Mouse (Mus musculus) embryonic facial prominence, embryonic 15.5 days (tissue): ENCODE results near the gene Eif4e2. TPM values are rescaled to one million over a fixed set of nuclear protein-coding genes. Genes with fewer than 3 reads are reported as not detected.
A peak's percentile ranks its signal among the peaks of the same experiment; 100 is the strongest.

ENCODE experiments used
- ATAC-seq: fragments of 200-750 bp; cut with Nextera tagmentation; 2 replicates; pipeline ENCODE4 v1.8.0; 2017; ENCODE audit warnings: low read depth, moderate TSS enrichment; ENCODE audit not compliant: insufficient number of reproducible peaks, low FRiP score, low TSS enrichment
- H3K27ac ChIP-seq: fragments of 300-500 bp; sonication (generic); replicated peaks from 2 replicates; pipeline ENCODE4 v1.5.1; 2015; ENCODE audit warnings: mild to moderate bottlenecking, inconsistent platforms
- H3K27me3 ChIP-seq: fragments of 300-500 bp; sonication (generic); 2 replicates; pipeline ENCODE4 v1.6.1; 2015; ENCODE audit warnings: inconsistent platforms
- H3K36me3 ChIP-seq: fragments of 300-500 bp; sonication (generic); 2 replicates; pipeline ENCODE4 v1.6.1; 2015; ENCODE audit warnings: mild to moderate bottlenecking, inconsistent platforms
- H3K4me1 ChIP-seq: fragments of 300-500 bp; sonication (generic); 2 replicates; pipeline ENCODE4 v1.6.1; 2015; ENCODE audit warnings: inconsistent platforms
- H3K4me2 ChIP-seq: fragments of 300-500 bp; sonication (generic); replicated peaks from 2 replicates; pipeline ENCODE4 v1.6.1; 2015; ENCODE audit warnings: mild to moderate bottlenecking, inconsistent platforms
- H3K4me3 ChIP-seq: fragments of 300-500 bp; sonication (generic); replicated peaks from 2 replicates; pipeline ENCODE4 v1.5.1; 2015; ENCODE audit warnings: mild to moderate bottlenecking, inconsistent platforms
- H3K9ac ChIP-seq: fragments of 300-500 bp; sonication (generic); 2 replicates; pipeline ENCODE4 v1.6.1; 2015; ENCODE audit warnings: inconsistent platforms
- H3K9me3 ChIP-seq: fragments of 300-500 bp; sonication (generic); replicated peaks from 2 replicates; pipeline ENCODE4 v1.6.1; 2016; ENCODE audit warnings: inconsistent platforms
- WGBS: fragments of 180-500 bp; shearing (Covaris S2); methylation state at CpG from one replicate; pipeline ENCODE4 v1.1.7; 2015; 5-methylcytosine and 5-hydroxymethylcytosine counted together
- polyA plus RNA-seq: library from polyadenylated mRNA; unstranded; fragments of >200 nt; fragmentation: Nextera tagmentation; extraction: Ambion mirVana; gene quantifications from 2 replicates; pipeline ENCODE4 v1.2.1, GENCODE M21; 2015

Eif4e2 gene
- polyA plus RNA-seq, 1 experiment from 2014 or later = 167 TPM

DNA sequence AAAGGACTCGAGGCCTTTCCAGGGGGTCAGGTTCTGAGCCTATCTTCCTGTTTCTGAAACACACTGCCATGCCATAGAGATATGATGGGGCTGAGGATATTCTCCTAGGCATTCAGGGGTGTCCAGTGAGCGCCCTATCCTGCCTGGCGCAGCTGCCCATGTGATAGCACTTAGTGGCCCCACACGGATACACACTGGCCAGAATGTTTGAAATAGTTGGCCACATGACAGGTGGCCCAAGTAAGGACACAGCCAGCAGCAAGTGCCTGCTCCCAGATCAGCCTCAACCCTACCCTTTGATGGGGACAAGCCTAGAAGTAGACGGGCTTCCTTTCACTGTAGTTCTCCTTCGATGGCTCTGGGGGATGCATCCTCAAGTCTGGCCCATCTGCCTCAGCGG is 9.2 kb upstream of the Eif4e2 start, which contains the start of gene Chrng:
Gene Chrng, plus strand, starts transcription at position 193 of the 400 bp plus-strand sequence.
- ATAC-seq = no peak
- peaks cover 30% of the 10 kb centered on the region for H3K27me3 ChIP-seq
- 87% methylated on average over 7 of the region's 7 CpGs for WGBS
- H3K4me1 ChIP-seq = no peaks in the 10 kb centered on the region
- no peak within 1 kb of the TSS for H3K9ac ChIP-seq
- H3K9me3 ChIP-seq = no peaks in the 10 kb centered on the region
- H3K36me3 ChIP-seq = no peaks in the 10 kb centered on the region
- H3K4me3 ChIP-seq = no peak within 1 kb of the TSS
- H3K27ac ChIP-seq = peak within 1 kb of the TSS; percentile 65
- H3K4me2 ChIP-seq = no peak within 1 kb of the TSS

DNA sequence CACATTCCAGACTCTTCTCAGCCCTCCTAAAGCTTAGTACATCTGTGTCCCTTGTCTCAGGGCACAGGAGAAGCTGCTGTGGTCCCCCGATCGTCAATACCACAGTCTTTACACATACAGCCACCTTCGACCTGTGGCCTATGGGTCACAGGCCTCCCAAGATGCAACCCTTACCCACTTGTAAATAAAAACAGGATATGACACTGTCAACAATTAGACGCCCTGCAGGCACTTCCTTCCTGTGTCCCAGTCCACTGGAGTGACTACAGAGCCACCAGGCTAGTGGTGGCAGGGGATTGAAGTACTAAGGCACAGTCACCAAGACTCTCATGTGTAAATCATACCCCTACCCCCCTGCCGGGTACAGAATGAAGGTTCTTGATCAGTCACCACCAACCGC is 8.7 kb upstream of the Eif4e2 start:
- H3K4me3 ChIP-seq = no peak overlapping the region
- H3K9ac ChIP-seq = no peak overlapping the region
- no peaks in the 10 kb centered on the region for H3K4me1 ChIP-seq
- no peaks in the 10 kb centered on the region for H3K36me3 ChIP-seq
- H3K27ac ChIP-seq = peak overlapping the region; percentile 65
- no peaks in the 10 kb centered on the region for H3K9me3 ChIP-seq
- no peak for ATAC-seq
- no peak overlapping the region for H3K4me2 ChIP-seq
- H3K27me3 ChIP-seq = peaks cover 30% of the 10 kb centered on the region
- WGBS = 39% methylated on average over 6 of the region's 6 CpGs

DNA sequence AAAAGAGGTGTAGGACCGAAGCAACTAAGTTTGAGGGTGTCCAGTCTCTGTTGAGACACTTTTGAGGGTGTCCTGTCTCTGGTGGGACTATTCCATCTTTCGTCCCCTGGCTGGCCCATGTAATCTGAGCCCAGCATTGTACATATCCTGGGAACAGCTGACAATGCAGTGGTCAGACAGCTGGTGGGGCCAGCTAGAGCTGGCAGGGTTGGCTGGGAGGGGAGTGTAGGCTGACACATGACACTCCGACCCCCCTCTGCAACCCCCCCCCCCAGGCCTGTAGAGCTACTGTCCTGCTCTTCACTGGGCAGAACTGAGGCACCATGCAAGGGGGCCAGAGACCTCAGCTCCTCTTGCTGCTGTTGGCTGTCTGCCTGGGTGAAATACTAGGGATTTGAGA is 8.2 kb upstream of the Eif4e2 start:
- 34% methylated on average over 3 of the region's 3 CpGs for WGBS
- Histone ChIP-seq H3K4me2 (no peak overlapping the region), H3K9ac (no peak overlapping the region), H3K4me1 (no peaks in the 10 kb centered on the region), H3K9me3 (no peaks in the 10 kb centered on the region), H3K27ac (peak overlapping the region; percentile 65; the same call in 1 of the 2 replicates), H3K4me3 (no peak overlapping the region), H3K36me3 (no peaks in the 10 kb centered on the region), H3K27me3 (peaks cover 30% of the 10 kb centered on the region)
- peak; percentile 74 for ATAC-seq

DNA sequence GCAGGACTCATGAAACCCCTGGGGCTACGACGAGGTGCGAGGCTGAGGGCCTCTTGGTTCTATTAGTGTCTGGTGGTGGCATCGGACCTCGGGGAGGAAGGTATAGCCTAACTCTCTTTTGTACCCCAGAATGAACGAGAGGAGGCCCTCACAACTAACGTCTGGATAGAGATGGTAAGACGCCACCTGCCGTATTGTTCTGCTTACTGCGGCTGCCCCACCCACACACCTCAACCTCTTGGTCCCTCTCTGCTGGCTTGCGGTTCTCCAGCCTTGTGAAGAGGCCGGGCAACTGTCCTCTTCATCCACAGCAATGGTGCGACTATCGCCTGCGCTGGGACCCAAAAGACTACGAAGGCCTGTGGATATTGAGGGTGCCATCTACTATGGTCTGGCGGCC is 7.4 kb upstream of the Eif4e2 start:
- no peaks in the 10 kb centered on the region for H3K9me3 ChIP-seq
- no peaks in the 10 kb centered on the region for H3K4me1 ChIP-seq
- 21% methylated on average over 17 of the region's 17 CpGs for WGBS
- no peaks in the 10 kb centered on the region for H3K36me3 ChIP-seq
- H3K27ac ChIP-seq = no peak overlapping the region
- H3K4me2 ChIP-seq = no peak overlapping the region
- no peak overlapping the region for H3K9ac ChIP-seq
- H3K27me3 ChIP-seq = peaks cover 30% of the 10 kb centered on the region
- ATAC-seq = no peak
- H3K4me3 ChIP-seq = peak overlapping the region; percentile 18; the same call in 1 of the 2 replicates

DNA sequence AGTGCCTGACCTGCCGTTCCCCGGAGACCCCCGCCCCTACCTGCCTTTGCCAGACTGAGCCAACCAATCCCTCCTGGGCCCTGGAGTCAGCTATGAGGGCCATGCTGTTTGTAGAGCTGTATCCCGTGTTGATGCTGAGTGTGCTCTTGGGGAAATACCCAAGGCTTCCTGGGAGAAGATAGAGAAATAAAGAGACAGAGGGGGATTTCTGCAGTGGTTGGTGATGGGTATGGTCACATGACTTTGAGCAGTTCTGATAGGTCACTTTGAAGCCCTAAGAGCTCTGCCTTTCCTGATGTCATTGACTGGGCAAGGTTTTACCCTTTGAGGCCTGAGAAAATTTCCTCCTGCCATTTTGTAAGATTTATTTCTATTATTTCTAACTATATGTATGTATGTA is 2.3 kb upstream of the Eif4e2 start:
- peaks cover 19% of the 10 kb centered on the region for H3K27me3 ChIP-seq
- no peak overlapping the region for H3K4me3 ChIP-seq
- peaks cover 23% of the 10 kb centered on the region for H3K4me1 ChIP-seq
- 84% methylated on average over 4 of the region's 4 CpGs for WGBS
- no peak for ATAC-seq
- no peak overlapping the region for H3K9ac ChIP-seq
- no peak overlapping the region for H3K4me2 ChIP-seq
- H3K27ac ChIP-seq = no peak overlapping the region
- H3K9me3 ChIP-seq = no peaks in the 10 kb centered on the region
- no peaks in the 10 kb centered on the region for H3K36me3 ChIP-seq

DNA sequence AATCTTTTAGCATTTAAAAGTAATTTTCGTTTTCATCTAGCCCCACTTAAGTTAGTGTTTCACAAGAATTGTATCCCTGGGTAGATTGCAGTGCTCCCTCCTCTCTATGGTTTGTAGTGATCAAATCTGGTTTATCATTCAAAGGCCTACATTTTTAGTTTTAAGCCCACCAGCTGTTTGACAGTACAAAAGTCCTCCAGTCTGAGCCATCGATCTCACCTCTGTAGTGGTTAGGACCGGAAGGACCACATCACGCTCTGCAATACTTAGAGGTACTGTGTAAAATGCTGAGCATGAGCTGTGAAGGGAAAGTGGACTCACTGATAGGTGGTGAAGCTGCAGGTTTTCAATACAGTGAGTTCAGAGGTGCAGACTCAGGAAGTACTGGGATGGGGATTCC is 1.0 kb downstream of the Eif4e2 start:
- no peak for ATAC-seq
- H3K4me1 ChIP-seq = peaks cover 23% of the 10 kb centered on the region
- peak overlapping the region; percentile 98 for H3K9ac ChIP-seq
- H3K27me3 ChIP-seq = no peaks in the 10 kb centered on the region
- H3K36me3 ChIP-seq = peaks cover 13% of the 10 kb centered on the region
- peak overlapping the region; percentile 87 for H3K4me3 ChIP-seq
- 15% methylated on average over 4 of the region's 4 CpGs for WGBS
- H3K27ac ChIP-seq = peak overlapping the region; percentile 99
- no peaks in the 10 kb centered on the region for H3K9me3 ChIP-seq
- peak overlapping the region; percentile 55 for H3K4me2 ChIP-seq

DNA sequence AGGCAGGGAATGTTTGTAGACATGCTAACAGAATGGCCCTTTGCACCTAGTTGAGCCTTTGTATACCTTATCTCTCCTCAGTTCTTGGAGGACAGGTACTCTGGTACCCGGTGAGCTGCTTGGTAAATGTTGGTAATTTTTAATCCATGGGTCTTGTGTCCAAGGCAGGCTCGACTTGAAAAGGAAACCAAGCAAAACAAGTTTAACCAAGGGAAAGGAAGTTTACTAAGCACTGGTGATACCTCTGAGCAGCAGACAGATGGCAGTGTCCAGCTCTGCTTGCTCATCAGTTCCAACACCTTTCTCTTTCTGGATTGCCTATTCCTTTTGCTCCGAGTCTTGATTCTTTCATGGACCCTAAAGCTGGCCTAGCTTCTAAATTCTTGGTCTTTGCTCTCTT is 4.2 kb downstream of the Eif4e2 start:
- peaks cover 42% of the 10 kb centered on the region for H3K36me3 ChIP-seq
- H3K4me1 ChIP-seq = peaks cover 21% of the 10 kb centered on the region
- no peak overlapping the region for H3K27ac ChIP-seq
- no peaks in the 10 kb centered on the region for H3K27me3 ChIP-seq
- ATAC-seq = no peak
- no peaks in the 10 kb centered on the region for H3K9me3 ChIP-seq
- no peak overlapping the region for H3K4me3 ChIP-seq
- 68% methylated on average over 3 of the region's 3 CpGs for WGBS
- no peak overlapping the region for H3K4me2 ChIP-seq
- H3K9ac ChIP-seq = no peak overlapping the region

DNA sequence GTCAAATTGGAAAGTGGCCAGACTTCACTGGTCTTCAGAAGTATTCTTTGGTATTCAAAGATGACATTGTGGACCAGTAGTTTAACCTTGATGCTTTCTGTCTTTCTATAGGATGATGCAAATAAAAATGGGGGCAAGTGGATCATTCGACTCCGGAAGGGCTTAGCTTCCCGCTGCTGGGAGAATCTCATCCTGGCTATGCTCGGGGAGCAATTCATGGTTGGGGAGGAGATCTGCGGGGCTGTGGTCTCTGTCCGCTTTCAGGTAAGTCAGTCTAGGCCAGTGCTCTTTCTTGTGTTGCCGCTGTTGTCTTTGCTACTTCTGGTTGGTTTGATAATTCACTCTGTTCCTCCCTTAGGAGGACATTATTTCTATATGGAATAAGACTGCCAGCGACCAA is 12.0 kb downstream of the Eif4e2 start:
- Histone ChIP-seq H3K9me3 (no peaks in the 10 kb centered on the region), H3K27me3 (no peaks in the 10 kb centered on the region), H3K4me3 (no peak overlapping the region), H3K36me3 (peaks cover 86% of the 10 kb centered on the region), H3K27ac (no peak overlapping the region), H3K4me2 (no peak overlapping the region), H3K9ac (no peak overlapping the region), H3K4me1 (no peaks in the 10 kb centered on the region)
- ATAC-seq = no peak
- WGBS = 94% methylated on average over 8 of the region's 8 CpGs

DNA sequence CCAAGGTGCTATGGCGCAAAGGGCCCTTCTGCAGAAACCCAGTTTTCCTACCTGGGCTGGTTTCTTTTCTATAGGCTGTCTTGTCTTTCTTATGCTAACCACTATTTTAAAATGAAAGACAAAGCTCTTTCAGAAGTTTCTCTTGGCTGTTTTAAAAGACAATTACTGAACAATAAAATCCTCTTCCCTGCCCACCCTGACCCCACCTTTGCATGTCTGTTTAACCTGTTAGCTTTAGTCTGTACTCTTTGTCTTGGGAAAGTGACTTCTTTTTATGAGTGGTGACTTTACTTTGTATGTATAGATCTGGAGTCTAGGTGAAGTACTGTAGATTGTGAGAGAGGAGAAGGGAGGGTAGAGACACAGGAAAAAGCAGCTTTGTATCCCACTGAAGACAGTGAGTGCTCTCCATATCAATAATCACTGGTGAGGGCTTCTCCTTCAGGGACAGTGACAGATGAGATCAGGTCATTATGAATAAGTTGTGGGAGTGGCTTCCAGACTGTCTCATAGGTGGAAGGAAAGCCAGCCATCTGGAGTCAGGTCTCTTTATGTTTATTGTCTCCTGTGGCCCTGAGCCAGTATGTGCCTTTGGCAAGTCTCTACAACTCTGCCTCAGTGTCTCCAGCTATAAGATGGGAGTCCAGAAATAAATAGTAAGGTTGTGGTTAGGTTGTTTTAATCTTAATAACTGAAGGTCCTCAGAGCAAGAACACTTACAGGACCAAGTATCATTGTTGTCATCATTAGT is 12.9 kb downstream of the Eif4e2 start:
- Histone ChIP-seq H3K4me2 (no peak overlapping the region), H3K4me1 (no peaks in the 10 kb centered on the region), H3K36me3 (peaks cover 85% of the 10 kb centered on the region), H3K27me3 (no peaks in the 10 kb centered on the region), H3K9me3 (no peaks in the 10 kb centered on the region), H3K4me3 (no peak overlapping the region), H3K9ac (no peak overlapping the region), H3K27ac (no peak overlapping the region)
- ATAC-seq = no peak; the same call in 1 of the 2 replicates
- 96% methylated on average over 1 of the region's 1 CpGs for WGBS

DNA sequence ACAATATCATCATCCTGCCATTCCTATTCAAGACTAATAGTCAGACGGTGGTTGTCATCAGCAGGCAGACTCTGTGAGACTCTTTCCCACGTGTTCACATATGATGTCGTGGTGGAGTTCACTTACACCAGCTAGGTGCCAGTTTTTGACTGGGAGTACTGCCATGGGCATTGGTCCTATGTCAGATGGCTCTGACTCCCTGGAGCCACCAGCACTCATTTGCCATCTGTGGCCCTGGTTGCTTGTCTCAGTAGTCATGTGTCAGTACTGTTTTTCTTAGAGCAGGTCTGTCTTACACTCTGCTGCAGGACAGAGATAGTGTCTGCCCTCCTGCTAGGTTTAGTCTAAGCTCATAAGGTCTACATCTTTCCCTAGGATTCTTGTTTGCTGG is 13.4 kb downstream of the Eif4e2 start:
- H3K27me3 ChIP-seq = no peaks in the 10 kb centered on the region
- no peak overlapping the region for H3K27ac ChIP-seq
- no peaks in the 10 kb centered on the region for H3K4me1 ChIP-seq
- WGBS = 90% methylated on average over 3 of the region's 3 CpGs
- ATAC-seq = no peak
- no peak overlapping the region for H3K4me3 ChIP-seq
- no peak overlapping the region for H3K9ac ChIP-seq
- H3K36me3 ChIP-seq = peaks cover 84% of the 10 kb centered on the region
- no peak overlapping the region for H3K4me2 ChIP-seq
- no peaks in the 10 kb centered on the region for H3K9me3 ChIP-seq

DNA sequence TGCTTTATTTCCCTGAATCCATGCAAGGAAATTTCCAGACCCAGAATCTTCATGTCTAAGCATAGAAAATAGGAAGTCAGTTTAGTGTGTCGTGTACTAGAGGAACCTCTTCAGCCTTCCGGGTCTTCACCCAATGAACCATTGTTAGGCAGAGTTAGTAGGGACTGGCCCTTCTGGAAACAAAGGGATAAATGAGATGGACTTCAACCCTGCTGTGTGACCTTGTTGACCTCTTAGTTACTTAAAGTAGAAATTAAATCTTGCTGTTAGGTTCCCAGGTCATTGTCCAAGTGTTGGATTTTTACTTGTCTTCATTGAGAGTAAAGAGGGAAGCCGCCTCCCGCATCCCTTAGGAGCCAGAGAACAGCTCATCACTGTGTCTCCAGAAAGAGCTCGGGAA is 16.9 kb downstream of the Eif4e2 start:
- peaks cover 77% of the 10 kb centered on the region for H3K36me3 ChIP-seq
- H3K27ac ChIP-seq = no peak overlapping the region
- H3K4me1 ChIP-seq = no peaks in the 10 kb centered on the region
- no peaks in the 10 kb centered on the region for H3K27me3 ChIP-seq
- no peak overlapping the region for H3K9ac ChIP-seq
- WGBS = 86% methylated on average over 5 of the region's 5 CpGs
- H3K9me3 ChIP-seq = no peaks in the 10 kb centered on the region
- no peak for ATAC-seq
- no peak overlapping the region for H3K4me2 ChIP-seq
- H3K4me3 ChIP-seq = no peak overlapping the region

DNA sequence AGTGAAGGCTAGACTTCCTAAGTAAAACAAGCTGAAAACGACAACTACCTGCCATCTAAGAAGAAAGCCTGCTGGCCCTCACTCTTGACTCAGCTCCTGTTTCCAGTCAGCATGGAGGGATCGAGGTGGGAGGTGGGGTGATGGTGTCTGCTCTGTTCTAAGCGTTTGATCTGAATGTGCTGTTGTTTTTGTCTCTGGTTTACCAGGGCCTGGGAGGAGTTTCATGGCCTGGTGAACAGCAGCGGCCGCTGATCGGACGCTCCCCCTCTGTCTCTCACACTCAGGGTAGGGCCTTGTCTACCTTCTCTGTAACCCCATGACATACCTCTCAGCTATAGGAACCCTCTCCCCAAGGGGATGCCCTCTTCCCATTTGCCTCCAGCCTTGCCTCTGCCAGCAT is 18.5 kb downstream of the Eif4e2 start:
- no peaks in the 10 kb centered on the region for H3K4me1 ChIP-seq
- H3K36me3 ChIP-seq = peaks cover 70% of the 10 kb centered on the region
- H3K27ac ChIP-seq = no peak overlapping the region
- H3K4me3 ChIP-seq = no peak overlapping the region
- WGBS = 75% methylated on average over 7 of the region's 7 CpGs
- H3K9me3 ChIP-seq = no peaks in the 10 kb centered on the region
- H3K9ac ChIP-seq = no peak overlapping the region
- H3K4me2 ChIP-seq = no peak overlapping the region
- H3K27me3 ChIP-seq = no peaks in the 10 kb centered on the region
- ATAC-seq = no peak
